Mouse (Mus musculus): ENCODE measurements around the gene Lmln.
"Not testable (repeated sequence)": the region's sequence is repeated elsewhere in the genome, so short reads cannot be mapped to it uniquely, and the experiment has no call there.

Gene Lmln

DNA sequence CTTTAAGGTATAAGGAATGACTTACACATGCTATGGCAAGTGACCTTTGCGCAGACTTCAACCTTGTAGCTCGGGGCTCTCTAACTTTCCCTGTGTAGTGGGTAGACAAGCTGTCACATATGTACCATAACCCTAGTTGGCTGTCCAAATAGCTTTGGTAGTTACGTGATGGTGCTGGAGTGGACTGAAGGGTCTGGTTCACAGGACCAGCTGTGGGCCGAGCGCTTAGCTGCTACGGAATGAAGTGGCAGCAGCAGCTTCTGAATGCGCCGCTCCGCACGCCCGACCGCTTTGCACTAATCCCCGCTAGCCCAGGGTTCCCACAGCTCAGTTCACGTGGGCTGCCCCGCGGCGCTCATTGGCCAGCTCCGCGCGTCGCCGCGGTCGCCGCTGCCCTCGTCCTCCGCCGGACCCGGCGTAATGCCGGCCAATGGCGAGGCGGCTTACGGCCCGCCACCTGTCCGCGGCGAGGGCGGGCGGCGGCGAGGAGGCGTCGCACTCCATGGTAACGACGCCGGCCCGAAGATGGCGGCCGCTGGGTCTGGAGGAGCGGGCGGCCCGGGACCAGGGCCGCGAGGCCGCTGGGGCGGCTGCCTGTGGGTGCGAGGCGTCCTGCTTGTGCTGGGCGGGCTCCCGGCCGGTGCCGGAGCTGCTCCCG, at the start of gene Lmln:
TSS of gene Lmln (plus strand) at position 498 of the 658 bp plus-strand sequence.
- DNase-seq = peak; percentile 86 to 92

- DNase-seq = no peak
These were observed 48.5 kb upstream of the Lmln start for GRCm38 (mm10) chr16:33013801-33014200.

DNA sequence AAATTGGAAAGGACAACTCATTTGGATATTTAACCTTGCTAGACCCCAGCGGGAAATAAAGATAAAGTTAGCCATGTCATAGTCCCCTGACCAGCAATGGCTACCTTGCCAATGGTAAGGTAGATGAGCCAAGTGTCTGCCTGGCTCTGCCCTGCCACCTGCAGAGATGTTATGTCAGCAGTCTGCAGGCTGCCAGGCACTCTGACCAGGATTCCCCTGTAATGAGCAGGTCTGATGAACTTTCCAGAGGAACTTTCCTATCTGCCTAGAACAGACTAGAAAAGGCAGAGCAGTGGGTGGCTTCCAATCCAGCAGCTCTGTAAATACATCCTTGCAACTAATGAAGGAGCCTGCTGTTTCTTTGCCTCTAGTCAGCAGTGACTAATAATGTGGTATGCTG, 47.4 kb upstream of the Lmln start:
- DNase-seq = peak; percentile 65 to 67

- DNase-seq = no peak
These were observed 46.9 kb upstream of the Lmln start for GRCm38 (mm10) chr16:33015396-33015907.

DNA sequence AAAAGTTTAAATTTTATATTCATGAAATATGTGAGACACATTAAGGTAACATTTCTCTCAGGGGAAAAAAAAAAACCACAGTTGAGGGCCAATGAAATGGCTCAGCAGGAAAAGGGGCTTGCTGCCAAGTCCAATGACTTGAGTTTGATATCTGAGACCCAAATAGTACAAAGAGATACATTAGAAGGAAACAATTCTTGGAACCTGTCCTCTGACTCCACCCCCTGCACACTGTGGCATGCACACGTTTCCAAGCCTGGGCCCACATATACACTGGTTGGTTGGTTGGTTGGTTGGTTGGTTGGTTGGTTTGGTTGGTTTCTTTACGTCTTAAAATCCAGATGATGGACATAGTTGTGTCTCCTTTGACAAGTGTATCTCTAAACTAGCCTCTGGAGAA, 46.3 kb upstream of the Lmln start:
- no peak for DNase-seq

DNA sequence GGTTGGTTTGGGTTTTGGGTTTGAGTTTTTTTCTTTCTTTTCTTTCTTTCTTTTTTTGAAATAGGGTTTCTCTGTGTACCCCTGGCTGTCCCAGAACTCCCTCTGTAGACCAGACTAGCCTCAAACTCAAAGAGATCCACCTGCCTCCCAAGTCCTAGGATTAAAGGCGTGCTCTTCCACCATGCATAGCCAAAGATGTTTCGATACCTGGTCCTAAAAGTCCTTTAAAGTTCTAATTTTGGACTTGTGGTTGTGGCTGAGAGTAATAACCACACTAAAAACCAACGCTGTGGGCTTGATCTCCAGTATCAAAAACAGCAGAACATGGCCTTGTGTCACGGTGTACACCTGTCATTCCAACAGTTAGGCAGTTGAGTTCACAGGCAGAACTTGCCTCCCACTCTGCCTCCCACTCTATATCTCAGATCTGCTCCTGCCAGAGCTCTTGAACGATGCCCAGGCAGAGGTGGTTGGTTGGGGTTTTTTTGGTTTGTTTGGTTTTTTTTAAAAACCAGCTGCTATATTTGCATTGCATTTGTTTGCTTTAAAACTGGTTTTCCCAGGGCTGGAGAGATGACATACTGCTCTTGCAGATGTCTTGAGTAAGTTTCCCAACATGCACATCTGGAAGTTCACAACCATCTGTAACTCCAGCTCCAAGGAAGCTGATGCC, 44.5 kb upstream of the Lmln start:
- DNase-seq = no peak

DNA sequence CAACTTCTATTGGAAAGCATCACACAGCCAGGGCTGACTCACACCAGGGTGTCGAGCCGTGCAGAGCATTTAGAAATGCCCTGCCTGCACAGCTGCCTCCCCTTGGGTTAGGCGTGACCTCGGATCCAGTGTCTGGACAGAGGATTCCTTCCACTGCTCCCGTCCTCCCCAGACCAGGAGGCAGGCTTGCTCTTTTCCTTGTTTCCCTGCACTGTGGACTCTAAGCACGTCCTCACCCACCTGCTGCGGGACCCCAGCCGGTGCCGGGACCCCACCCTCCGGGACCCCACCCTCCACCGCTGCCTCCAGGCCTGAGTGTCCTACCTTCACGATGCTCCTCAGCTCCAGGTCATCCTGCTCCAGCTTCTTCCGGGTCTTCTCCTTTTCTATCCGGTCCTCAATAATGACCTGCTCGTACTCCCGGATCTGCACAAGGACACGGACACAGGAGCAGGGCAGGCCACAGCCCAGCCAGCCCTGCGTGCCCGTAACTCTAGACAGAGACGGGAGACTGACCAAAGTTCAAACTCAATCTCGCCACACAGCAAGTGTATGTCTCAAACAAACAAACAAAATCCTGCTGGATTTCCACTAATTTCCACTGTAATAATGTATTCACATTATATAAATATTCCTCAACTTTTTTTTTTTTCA, 43.1 kb upstream of the Lmln start:
- DNase-seq = no peak

GRCm38 (mm10) chr16:33021381-33021780, 40.9 kb upstream of the Lmln start:
- no peak for DNase-seq

GRCm38 (mm10) chr16:33023750-33024149, 38.6 kb upstream of the Lmln start:
- DNase-seq = peak; percentile 76 to 78

GRCm38 (mm10) chr16:33024456-33025104, 37.7 kb upstream of the Lmln start:
- DNase-seq = no peak

DNA sequence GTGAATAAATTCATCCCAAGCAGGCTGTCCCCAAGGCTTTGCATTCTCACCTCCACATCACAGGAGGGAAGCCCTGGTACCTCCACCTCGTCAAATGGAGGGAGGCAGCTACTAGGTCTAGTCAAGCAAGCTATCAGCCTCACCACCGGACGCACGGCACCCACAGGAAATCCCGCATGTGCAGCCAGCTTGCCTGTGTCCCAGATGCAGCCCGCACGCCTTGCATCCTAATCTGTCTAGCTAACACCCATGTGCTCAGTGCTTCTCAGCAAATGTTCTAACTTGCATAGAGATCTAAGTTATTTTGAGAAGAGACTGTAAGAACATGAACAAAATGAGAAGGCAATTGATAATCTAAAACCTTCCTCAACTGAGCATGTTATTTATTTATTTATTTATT, 36.0 kb upstream of the Lmln start:
- DNase-seq = no peak

DNA sequence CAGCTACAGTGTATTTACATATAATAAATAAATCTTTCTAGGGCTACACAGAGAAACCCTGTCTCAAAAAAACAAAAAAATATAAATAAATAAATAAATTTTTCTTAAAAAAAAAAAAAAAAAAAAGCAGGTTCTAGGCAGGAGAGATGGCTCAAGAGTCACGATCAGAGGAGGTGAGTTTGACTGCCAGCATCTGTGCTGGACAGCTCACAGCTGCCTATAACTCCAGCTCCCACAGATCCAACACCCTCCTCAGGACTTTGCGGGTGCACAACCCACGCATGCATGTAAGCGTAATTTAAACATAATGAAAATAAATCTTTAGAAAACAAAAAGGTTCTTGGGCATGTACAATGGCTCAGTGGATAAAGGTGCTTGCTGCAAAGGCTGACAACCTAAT, 26.3 kb upstream of the Lmln start:
- no peak for DNase-seq

GRCm38 (mm10) chr16:33042682-33043081, 19.6 kb upstream of the Lmln start:
- DNase-seq = no peak

DNA sequence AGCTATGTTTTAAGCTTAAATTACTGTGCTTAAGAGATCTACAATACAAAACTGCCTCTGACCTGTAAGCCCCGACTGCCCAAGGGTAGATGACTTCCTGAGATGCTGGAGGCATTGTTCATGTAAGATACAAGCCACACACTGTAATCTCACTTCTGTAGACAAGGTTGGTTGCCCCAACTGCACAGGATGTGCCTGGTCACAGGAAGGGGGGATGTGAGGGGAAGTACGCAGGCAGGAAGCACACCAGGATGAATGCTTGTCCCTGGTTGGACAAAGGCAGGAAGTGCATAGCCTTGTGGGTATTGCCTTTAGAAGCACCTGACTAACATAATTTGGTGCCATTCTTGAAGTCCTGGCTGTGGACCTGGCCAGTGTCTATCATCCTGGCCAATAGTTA, 19.1 kb upstream of the Lmln start:
- DNase-seq = no peak

GRCm38 (mm10) chr16:33048004-33048403, 14.3 kb upstream of the Lmln start:
- DNase-seq = no peak

DNA sequence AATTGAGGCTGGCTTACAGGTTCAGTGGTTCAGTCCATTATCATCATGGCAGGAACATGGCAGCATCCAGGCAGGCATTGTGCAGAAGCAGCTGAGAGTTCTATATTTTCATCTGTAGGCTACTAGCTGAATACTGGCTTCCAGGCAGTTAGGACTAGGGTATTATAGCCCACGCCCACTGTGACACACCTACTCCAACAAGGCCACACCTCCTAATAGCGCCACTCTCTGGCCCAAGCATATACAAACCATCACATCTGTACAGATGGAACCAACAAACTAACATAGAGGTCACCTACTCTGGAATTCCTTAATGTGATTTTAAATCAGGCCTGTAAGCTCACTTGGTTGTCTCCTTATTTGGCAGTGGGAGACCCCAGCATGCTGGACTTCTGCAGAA, 13.6 kb upstream of the Lmln start:
- no peak for DNase-seq

DNA sequence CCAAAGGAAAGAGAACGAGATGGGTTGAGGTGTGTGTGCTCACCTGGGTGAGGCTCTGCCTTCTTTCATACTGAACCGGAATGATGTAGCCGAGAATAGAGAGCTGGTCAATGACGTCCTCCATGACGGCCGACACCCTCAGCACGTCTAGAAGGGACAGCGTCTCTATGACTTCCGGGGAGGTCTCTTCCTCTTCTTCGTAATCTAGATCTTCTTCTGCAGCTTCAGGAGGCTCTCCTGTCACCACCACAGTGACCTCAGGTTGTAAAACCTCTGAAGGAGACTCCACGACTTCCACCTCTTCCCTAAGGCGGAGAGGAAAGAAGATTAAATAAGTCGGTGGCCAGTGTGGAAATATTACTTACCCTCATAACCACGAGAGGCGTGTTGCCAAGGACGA, 12.5 kb upstream of the Lmln start:
- no peak for DNase-seq

GRCm38 (mm10) chr16:33053141-33053540, 9.2 kb upstream of the Lmln start:
- DNase-seq = no peak

GRCm38 (mm10) chr16:33054927-33055326, 7.4 kb upstream of the Lmln start:
- DNase-seq = not testable (repeated sequence)

- DNase-seq = no peak
These were observed 6.7 kb upstream of the Lmln start for GRCm38 (mm10) chr16:33055655-33056054.

DNA sequence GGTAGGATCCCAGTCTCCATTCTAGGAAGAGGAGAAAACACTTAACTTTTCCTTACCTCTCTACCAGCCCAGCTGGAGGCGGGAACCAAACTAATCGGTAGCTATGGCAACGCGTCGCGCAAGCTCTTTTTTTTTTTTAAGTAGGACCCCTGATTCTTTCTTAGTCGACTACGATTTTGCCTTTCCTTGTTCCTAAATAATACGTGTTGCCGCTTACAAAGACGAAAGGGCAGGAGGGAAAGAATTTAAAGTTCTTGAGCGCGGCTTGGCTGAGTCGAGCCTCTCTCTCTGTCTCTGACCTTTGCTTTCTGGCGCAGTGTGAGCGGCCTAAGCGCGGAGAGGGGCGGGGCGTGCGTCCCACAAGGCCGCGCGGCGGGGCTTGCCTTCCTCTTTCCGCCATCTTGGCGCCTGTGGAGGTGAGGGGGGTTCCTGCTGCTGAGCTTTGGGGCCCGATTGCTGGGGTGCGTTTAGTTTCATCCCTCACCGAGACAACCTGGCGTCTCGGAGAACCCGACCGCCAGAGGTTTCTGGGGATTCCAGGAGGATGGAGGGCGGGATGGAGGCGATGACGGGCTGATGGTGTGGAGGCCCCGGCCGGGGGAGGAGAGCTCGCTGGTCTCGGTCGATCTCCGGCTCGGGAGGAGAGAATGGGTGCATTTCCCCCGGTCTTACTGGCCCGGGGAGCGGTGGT, 6.1 kb upstream of the Lmln start, which contains the start of the genes Iqcg and Rpl35a:
TSS of gene Iqcg (minus strand) at position 124 of the 691 bp plus-strand sequence.
TSS of gene Rpl35a (plus strand) at position 359 of the 691 bp plus-strand sequence.
- DNase-seq = peak; percentile 89 to 91

DNA sequence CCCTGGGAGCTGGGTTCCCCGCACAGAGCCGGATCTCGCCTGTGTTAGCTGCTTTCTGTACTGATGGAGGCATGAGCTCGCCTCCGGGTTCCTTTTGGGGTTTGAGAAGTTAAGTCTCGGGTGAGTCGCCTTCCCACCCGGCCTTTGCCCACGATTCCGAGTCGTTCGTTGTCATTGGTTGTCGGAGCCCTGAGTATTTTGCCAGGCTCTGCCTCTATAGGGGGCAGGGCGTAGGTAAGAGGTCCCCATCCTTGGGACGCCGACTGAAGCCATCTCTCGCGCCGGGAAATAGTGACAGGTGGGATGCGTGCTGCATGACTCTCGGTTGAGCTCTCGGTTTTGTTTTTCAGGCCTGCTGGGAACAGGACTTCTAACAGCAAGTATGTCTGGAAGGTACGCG, 5.5 kb upstream of the Lmln start:
- DNase-seq = no peak

DNA sequence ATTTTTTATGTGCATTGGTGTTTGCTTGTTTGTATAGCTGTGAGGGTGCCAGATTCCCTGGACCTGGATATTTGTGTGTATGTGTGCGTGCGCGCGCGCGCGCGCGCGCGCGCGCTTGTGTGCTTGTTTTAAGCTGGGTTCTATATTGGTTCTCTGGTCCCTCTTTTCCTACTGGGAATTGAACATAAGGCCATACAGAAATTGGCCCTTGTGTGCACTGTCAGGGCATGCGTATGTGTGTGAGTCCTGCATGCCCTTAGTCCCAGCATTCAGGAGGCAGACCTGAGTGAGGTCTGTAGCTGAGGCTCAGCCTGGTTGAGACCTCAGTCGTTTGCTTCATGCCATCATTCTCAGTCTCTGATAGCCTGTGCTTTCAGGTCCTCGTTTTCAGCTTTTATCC, 4.3 kb upstream of the Lmln start:
- no peak for DNase-seq
